In the genomic region with DNA sequence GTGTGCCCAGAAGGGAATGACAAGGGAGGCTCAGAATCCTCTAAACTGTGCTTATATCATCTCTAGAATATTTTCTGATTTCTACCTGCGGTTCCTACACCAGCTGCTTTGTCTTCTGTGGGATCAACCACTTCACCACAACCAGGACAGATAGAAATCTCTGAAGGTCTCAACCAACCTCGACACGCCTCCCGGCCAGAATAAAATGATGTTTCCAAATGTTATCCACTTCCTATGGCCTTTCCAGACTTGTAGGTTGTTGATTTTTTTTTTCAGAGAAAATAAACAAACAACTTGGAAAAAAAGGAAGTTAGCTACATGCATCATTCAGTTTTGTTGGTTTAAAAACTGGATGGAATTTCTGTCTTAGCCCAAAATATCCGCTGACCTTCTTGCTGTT, we compare ENCODE assay signal across 17 mouse cellular contexts.
DNase-seq lines count a peak whose midpoint lies in the region; ATAC-seq and TF ChIP-seq lines count a peak whose summit lies in the region.
"Had no signal": no experiment of that assay in that cellular context is flagged by ENCODE, and none has a peak within 500 bp of the region (broad histone marks: within the 10 kb centered on the region; RNA-seq: fewer than 3 reads in every experiment).

No protein-coding gene starts in this region.

- ATAC-seq in lung, embryonic 14.5 days (ENCODE audit: insufficient read depth) = no peak
- no peak for ATAC-seq in lung, postnatal 0 days
- no peak for ATAC-seq in intestine, embryonic 15.5 days
- ATAC-seq in stomach, embryonic 16.5 days (ENCODE audit: insufficient read depth, low FRiP score) = no peak
- ATAC-seq in erythroid progenitor cell, adult 5-6 weeks (replicated peaks; ENCODE audit: low FRiP score, poor library complexity, severe bottlenecking) = no peak
- ATAC-seq: liver, embryonic 12.5 days had no signal

- no peak overlapping the region for H3K4me3 ChIP-seq in gastrocnemius, adult 2 months
- no peak overlapping the region for H3K4me3 ChIP-seq in lung, embryonic 14.5 days (ENCODE audit: low read depth, low read length)
- no peak overlapping the region for H3K4me3 ChIP-seq in lung, postnatal 0 days (ENCODE audit: low read depth, low read length)
- no peak overlapping the region for H3K4me3 ChIP-seq in intestine, embryonic 15.5 days (replicated peaks)
- H3K4me3 ChIP-seq in stomach, embryonic 16.5 days (replicated peaks; ENCODE audit: low read length) = no peak overlapping the region
- H3K4me3 ChIP-seq: forebrain, embryonic 10.5 days; hindbrain, embryonic 13.5 days; liver, embryonic 12.5 days had no signal

- no peak for DNase-seq in gastrocnemius, adult 2 months
- DNase-seq in gastrocnemius, postnatal 4 days (ENCODE audit: low spot score in 2 of 2) = no peak
- DNase-seq in lung, embryonic 14.5 days = no peak
- no peak for DNase-seq in lung, postnatal 0 days (ENCODE audit: low spot score)
- no peak for DNase-seq in frontal cortex, postnatal 10 days (ENCODE audit: low spot score in 2 of 2)
- DNase-seq: cerebellum, adult 9-11 months; gastrocnemius, postnatal 36 days; kidney, adult 11 months; kidney, postnatal 36 days; lung, postnatal 14 days; thymus, postnatal 25 days had no signal

- intact Hi-C loops in gastrocnemius, adult 2 months (cut with DNase I) = no loop called here

- no peak overlapping the region for H3K4me2 ChIP-seq in lung, embryonic 14.5 days
- no peak overlapping the region for H3K4me2 ChIP-seq in lung, postnatal 0 days (replicated peaks; ENCODE audit: low read depth, low read length)
- H3K4me2 ChIP-seq in intestine, embryonic 15.5 days (replicated peaks) = no peak overlapping the region
- no peak overlapping the region for H3K4me2 ChIP-seq in stomach, embryonic 16.5 days (ENCODE audit: low read depth, low read length)
- H3K4me2 ChIP-seq: hindbrain, embryonic 13.5 days; liver, embryonic 12.5 days had no signal

- H3K27ac ChIP-seq in gastrocnemius, adult 2 months = peak overlapping the region; percentile 63
- peak overlapping the region; percentile 66 for H3K27ac ChIP-seq in lung, embryonic 14.5 days (ENCODE audit: low read depth)
- no peak overlapping the region for H3K27ac ChIP-seq in lung, postnatal 0 days (ENCODE audit: low read length)
- H3K27ac ChIP-seq in intestine, embryonic 15.5 days = peak overlapping the region; percentile 69
- peak overlapping the region; percentile 63; the same call in 1 of the 2 replicates for H3K27ac ChIP-seq in stomach, embryonic 16.5 days (ENCODE audit: low read length)
- H3K27ac ChIP-seq: forebrain, embryonic 10.5 days; hindbrain, embryonic 13.5 days; liver, embryonic 12.5 days had no signal

- 48% methylated on average over 5 of the region's 5 CpGs for WGBS in lung, embryonic 14.5 days
- 52% methylated on average over 5 of the region's 5 CpGs for whole genome bisulfite sequencing in lung, postnatal 0 days
- 69% methylated on average over 5 of the region's 5 CpGs for WGBS in intestine, embryonic 15.5 days
- 67% methylated on average over 5 of the region's 5 CpGs for WGBS in stomach, embryonic 16.5 days

- peaks cover 53% of the 10 kb centered on the region for H3K4me1 ChIP-seq in lung, embryonic 14.5 days (ENCODE audit: insufficient read depth)
- peaks cover 17% of the 10 kb centered on the region; the same call in 1 of the 2 replicates for H3K4me1 ChIP-seq in lung, postnatal 0 days (ENCODE audit: insufficient read depth, low read depth, low read length)
- H3K4me1 ChIP-seq in intestine, embryonic 15.5 days (replicated peaks) = peaks cover 24% of the 10 kb centered on the region
- H3K4me1 ChIP-seq in stomach, embryonic 16.5 days (ENCODE audit: control insufficient read depth, insufficient read depth, low read length) = peaks cover 27% of the 10 kb centered on the region

- no peaks in the 10 kb centered on the region for H3K9me3 ChIP-seq in lung, embryonic 14.5 days (ENCODE audit: low read depth, low read length)
- no peaks in the 10 kb centered on the region for H3K9me3 ChIP-seq in lung, postnatal 0 days (ENCODE audit: low read length)
- no peaks in the 10 kb centered on the region for H3K9me3 ChIP-seq in intestine, embryonic 15.5 days
- H3K9me3 ChIP-seq in stomach, embryonic 16.5 days (replicated peaks; ENCODE audit: control insufficient read depth, low read length) = no peaks in the 10 kb centered on the region
- H3K9me3 ChIP-seq: forebrain, embryonic 10.5 days; hindbrain, embryonic 13.5 days; liver, embryonic 12.5 days had no signal

- H3K27me3 ChIP-seq in lung, embryonic 14.5 days (ENCODE audit: insufficient read depth, low read length) = no peaks in the 10 kb centered on the region
- H3K27me3 ChIP-seq in lung, postnatal 0 days (replicated peaks; ENCODE audit: insufficient read depth, low read length) = no peaks in the 10 kb centered on the region
- H3K27me3 ChIP-seq in intestine, embryonic 15.5 days (replicated peaks) = no peaks in the 10 kb centered on the region
- no peaks in the 10 kb centered on the region for H3K27me3 ChIP-seq in stomach, embryonic 16.5 days (ENCODE audit: control insufficient read depth, insufficient read depth, low read length)
- H3K27me3 ChIP-seq: liver, embryonic 12.5 days had no signal

- H3K36me3 ChIP-seq in lung, embryonic 14.5 days (ENCODE audit: insufficient read depth) = no peaks in the 10 kb centered on the region
- H3K36me3 ChIP-seq in lung, postnatal 0 days (ENCODE audit: insufficient read depth, low read length) = no peaks in the 10 kb centered on the region
- no peaks in the 10 kb centered on the region for H3K36me3 ChIP-seq in intestine, embryonic 15.5 days
- H3K36me3 ChIP-seq in stomach, embryonic 16.5 days (ENCODE audit: control insufficient read depth, insufficient read depth, low read length) = no peaks in the 10 kb centered on the region
- H3K36me3 ChIP-seq: forebrain, embryonic 10.5 days; hindbrain, embryonic 13.5 days; liver, embryonic 12.5 days had no signal

- TF ChIP-seq EP300 in lung, postnatal 0 days (IDR thresholded peaks at IDR 0.05) = no peak

- no peak for TF ChIP-seq CTCF in gastrocnemius, adult 2 months (IDR thresholded peaks at IDR 0.05)
- TF ChIP-seq CTCF in lung, embryonic 14.5 days (IDR thresholded peaks at IDR 0.05; ENCODE audit: low read depth) = no peak
- no peak for TF ChIP-seq CTCF in lung, postnatal 0 days (IDR thresholded peaks at IDR 0.05)

- no peak overlapping the region for H3K9ac ChIP-seq in lung, embryonic 14.5 days
- H3K9ac ChIP-seq in lung, postnatal 0 days (replicated peaks; ENCODE audit: low read depth) = no peak overlapping the region
- no peak overlapping the region for H3K9ac ChIP-seq in intestine, embryonic 15.5 days
- H3K9ac ChIP-seq in stomach, embryonic 16.5 days (ENCODE audit: low read length) = no peak overlapping the region
- H3K9ac ChIP-seq: hindbrain, embryonic 13.5 days; liver, embryonic 12.5 days had no signal
